Mouse (Mus musculus) liver, adult 2 months (tissue): ENCODE results near the gene Mex3b.

Experiments used
- CTCF ChIP-seq: fragments of 200-500 bp; IDR thresholded peaks from 2 replicates; pipeline ENCODE4 v1.5.1; 2011; ENCODE audit warnings: low read depth, low read length, control low read depth
- POLR2A ChIP-seq: fragments of 200-500 bp; IDR thresholded peaks from 2 replicates; pipeline ENCODE4 v1.6.1; 2011; ENCODE audit warnings: low read length, control low read depth; ENCODE audit not compliant: insufficient read depth; ENCODE audit errors: extremely low read depth

DNA sequence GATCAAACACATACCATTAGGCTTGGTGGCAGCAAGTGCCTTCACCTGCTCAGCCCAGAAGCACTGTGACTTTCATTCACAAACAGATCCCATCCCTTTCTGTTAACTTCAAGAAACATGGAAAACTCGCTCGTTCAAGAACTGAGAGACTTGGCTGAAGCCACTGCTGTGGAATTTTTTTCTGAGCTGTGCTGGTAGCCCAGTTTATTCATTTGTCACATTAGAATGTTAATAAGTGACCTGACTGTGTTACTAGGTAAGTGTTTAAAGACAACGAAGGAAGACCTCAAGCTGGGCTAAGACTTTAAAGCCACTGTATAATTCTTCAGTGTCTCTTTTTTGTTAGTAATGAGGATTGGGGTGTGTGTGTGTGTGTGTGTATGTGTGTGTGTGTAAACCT is 35.9 kb downstream of the Mex3b start:
- TF ChIP-seq POLR2A: no peak
- no peak for TF ChIP-seq CTCF
